Mouse (Mus musculus) lung, embryonic 14.5 days (tissue): ENCODE measurements around the gene Fhl2. TPM values are rescaled to one million over a fixed set of nuclear protein-coding genes. Genes with fewer than 3 reads are reported as not detected.

Experiments used
- ATAC-seq: fragments of 200-750 bp; cut with Nextera tagmentation; 2 replicates; pipeline ENCODE4 v1.8.0; 2017; ENCODE audit warnings: mild to moderate bottlenecking, moderate TSS enrichment, moderate library complexity; ENCODE audit not compliant: insufficient read depth
- DNase-seq: peaks from one replicate; pipeline ENCODE4 v3.0.0-alpha.2; 2015
- H3K27ac ChIP-seq: fragments of 300-500 bp; sonication (generic); 2 replicates; pipeline ENCODE4 v1.5.1; 2014; ENCODE audit warnings: low read depth, mild to moderate bottlenecking, moderate library complexity
- H3K27me3 ChIP-seq: fragments of 300-500 bp; sonication (generic); 2 replicates; pipeline ENCODE4 v1.6.1; 2014; ENCODE audit warnings: low read length, control low read depth; ENCODE audit not compliant: insufficient read depth
- H3K36me3 ChIP-seq: fragments of 300-500 bp; sonication (generic); 2 replicates; pipeline ENCODE4 v1.6.1; 2014; ENCODE audit warnings: control low read depth; ENCODE audit not compliant: insufficient read depth
- H3K4me1 ChIP-seq: fragments of 300-500 bp; sonication (generic); 2 replicates; pipeline ENCODE4 v1.6.1; 2014; ENCODE audit warnings: antibody characterized with exemption, control low read depth; ENCODE audit not compliant: insufficient read depth
- H3K4me2 ChIP-seq: fragments of 300-500 bp; sonication (generic); 2 replicates; pipeline ENCODE4 v1.6.1; 2014; ENCODE audit warnings: mild to moderate bottlenecking
- H3K4me3 ChIP-seq: fragments of 300-500 bp; sonication (generic); 2 replicates; pipeline ENCODE4 v1.5.1; 2014; ENCODE audit warnings: low read depth, low read length
- H3K9ac ChIP-seq: fragments of 300-500 bp; sonication (generic); 2 replicates; pipeline ENCODE4 v1.6.1; 2014
- H3K9me3 ChIP-seq: fragments of 300-500 bp; sonication (generic); 2 replicates; pipeline ENCODE4 v1.6.1; 2016; ENCODE audit warnings: low read depth, low read length, control low read depth
- CTCF ChIP-seq: IDR thresholded peaks from 2 replicates; pipeline ENCODE4 v1.5.1; 2016; ENCODE audit warnings: antibody characterized with exemption, low read depth
- WGBS: fragments of 180-500 bp; shearing (Covaris S2); extraction: QIAGEN DNeasy Blood & Tissue Kit; methylation state at CpG from one replicate; pipeline ENCODE4 v1.1.7; 2014; 5-methylcytosine and 5-hydroxymethylcytosine counted together
- polyA plus RNA-seq: library from polyadenylated mRNA; unstranded; fragments of >200 nt; fragmentation: Nextera tagmentation; extraction: Ambion mirVana; gene quantifications from 2 replicates; pipeline ENCODE4 v1.2.1, GENCODE M21; 2014

The Fhl2 gene
- polyA plus RNA-seq, 1 experiment from 2014 or later: 30.1 TPM

GRCm38 (mm10) chr1:43173283-43174226 lies 23.2 kb downstream of the Fhl2 start:
- Histone ChIP-seq H3K4me1 (no peaks in the 10 kb centered on the region), H3K36me3 (no peaks in the 10 kb centered on the region), H3K4me3 (no peak overlapping the region), H3K9me3 (no peaks in the 10 kb centered on the region), H3K9ac (no peak overlapping the region), H3K27me3 (no peaks in the 10 kb centered on the region), H3K4me2 (no peak overlapping the region), H3K27ac (no peak overlapping the region)
- ATAC-seq: 0 out of 2 replicates have a peak, but pooled peaks have one; percentile 33
- WGBS: 65% methylated on average over 7 of the region's 7 CpGs
- TF ChIP-seq CTCF: no peak
- DNase-seq: no peak

- no peak overlapping the region for H3K9ac ChIP-seq
- ATAC-seq: no peak
- no peak for DNase-seq
- H3K4me2 ChIP-seq: no peak overlapping the region
- H3K27ac ChIP-seq: no peak overlapping the region
- 80% methylated on average over 6 of the region's 6 CpGs for WGBS
- H3K9me3 ChIP-seq: no peaks in the 10 kb centered on the region
- no peak for TF ChIP-seq CTCF
- H3K27me3 ChIP-seq: no peaks in the 10 kb centered on the region
- H3K4me1 ChIP-seq: no peaks in the 10 kb centered on the region
- no peaks in the 10 kb centered on the region for H3K36me3 ChIP-seq
- H3K4me3 ChIP-seq: no peak overlapping the region
Measured at GRCm38 (mm10) chr1:43171816-43172215, 25.0 kb downstream of the Fhl2 start.

GRCm38 (mm10) chr1:43171093-43171492 lies 25.7 kb downstream of the Fhl2 start:
- no peak for TF ChIP-seq CTCF
- Histone ChIP-seq H3K9ac (no peak overlapping the region), H3K4me1 (no peaks in the 10 kb centered on the region), H3K9me3 (no peaks in the 10 kb centered on the region), H3K27ac (no peak overlapping the region), H3K27me3 (no peaks in the 10 kb centered on the region), H3K36me3 (no peaks in the 10 kb centered on the region), H3K4me2 (no peak overlapping the region), H3K4me3 (no peak overlapping the region)
- ATAC-seq: peak; percentile 36; the same call in 1 of the 2 replicates
- 8% methylated on average over 3 of the region's 3 CpGs for WGBS
- peak; percentile 74 for DNase-seq

GRCm38 (mm10) chr1:43169661-43170060 lies 27.1 kb downstream of the Fhl2 start:
- H3K4me1 ChIP-seq: no peaks in the 10 kb centered on the region
- TF ChIP-seq CTCF: no peak
- no peaks in the 10 kb centered on the region for H3K9me3 ChIP-seq
- H3K9ac ChIP-seq: no peak overlapping the region
- ATAC-seq: no peak
- WGBS: 74% methylated on average over 1 of the region's 1 CpGs
- no peaks in the 10 kb centered on the region for H3K36me3 ChIP-seq
- no peak overlapping the region for H3K4me2 ChIP-seq
- H3K27ac ChIP-seq: no peak overlapping the region
- H3K27me3 ChIP-seq: no peaks in the 10 kb centered on the region
- H3K4me3 ChIP-seq: no peak overlapping the region
- no peak for DNase-seq

- no peak for TF ChIP-seq CTCF
- Histone ChIP-seq H3K27ac (no peak overlapping the region), H3K4me1 (no peaks in the 10 kb centered on the region), H3K4me3 (no peak overlapping the region), H3K36me3 (no peaks in the 10 kb centered on the region), H3K9me3 (no peaks in the 10 kb centered on the region), H3K4me2 (no peak overlapping the region), H3K27me3 (no peaks in the 10 kb centered on the region), H3K9ac (no peak overlapping the region)
- DNase-seq (no peak), ATAC-seq (no peak)
- 77% methylated on average over 7 of the region's 7 CpGs for WGBS
Measured at GRCm38 (mm10) chr1:43169227-43169626, 27.6 kb downstream of the Fhl2 start.

GRCm38 (mm10) chr1:43168618-43169017 lies 28.2 kb downstream of the Fhl2 start:
- DNase-seq: no peak
- no peak overlapping the region for H3K4me3 ChIP-seq
- no peaks in the 10 kb centered on the region for H3K27me3 ChIP-seq
- H3K4me1 ChIP-seq: no peaks in the 10 kb centered on the region
- no peaks in the 10 kb centered on the region for H3K9me3 ChIP-seq
- H3K9ac ChIP-seq: no peak overlapping the region
- no peak overlapping the region for H3K4me2 ChIP-seq
- WGBS: 70% methylated on average over 7 of the region's 7 CpGs
- no peak for ATAC-seq
- no peak overlapping the region for H3K27ac ChIP-seq
- no peaks in the 10 kb centered on the region for H3K36me3 ChIP-seq
- TF ChIP-seq CTCF: no peak

- DNase-seq: no peak
- WGBS: 48% methylated on average over 5 of the region's 5 CpGs
- Histone ChIP-seq H3K4me2 (no peak overlapping the region), H3K27me3 (no peaks in the 10 kb centered on the region), H3K9ac (no peak overlapping the region), H3K36me3 (no peaks in the 10 kb centered on the region), H3K4me1 (0 out of 2 replicates have a peak, but pooled peaks cover 2% of the 10 kb centered on the region), H3K9me3 (no peaks in the 10 kb centered on the region), H3K4me3 (no peak overlapping the region), H3K27ac (no peak overlapping the region)
- ATAC-seq: no peak
- no peak for TF ChIP-seq CTCF
Measured at GRCm38 (mm10) chr1:43168026-43168425, 28.8 kb downstream of the Fhl2 start.
